Mouse (Mus musculus): Measurements from ENCODE around the gene Sgpp1. TPM values are rescaled to one million over a fixed set of nuclear protein-coding genes. Genes with fewer than 3 reads are reported as not detected.

The Sgpp1 gene
- total and polyA plus RNA-seq, 2 experiments from 2014 or later, result 17.4 to 38.7 TPM

- WGBS, result 90% methylated on average over 9 of the region's 9 CpGs
- no peak overlapping the region for H3K4me2 ChIP-seq (ENCODE audit: low read depth)
- H3K4me3 ChIP-seq (ENCODE audit: low read depth, low read length), result no peak overlapping the region
- H3K9me3 ChIP-seq (ENCODE audit: low read length), result no peaks in the 10 kb centered on the region
- no peaks in the 10 kb centered on the region for H3K36me3 ChIP-seq (ENCODE audit: insufficient read depth)
- no peak for ATAC-seq
- no peaks in the 10 kb centered on the region for H3K4me1 ChIP-seq (ENCODE audit: insufficient read depth)
- H3K27ac ChIP-seq (ENCODE audit: low read depth, low read length), result no peak overlapping the region
- H3K9ac ChIP-seq, result no peak overlapping the region
- H3K27me3 ChIP-seq (ENCODE audit: insufficient read depth, low read length), result no peaks in the 10 kb centered on the region
- no peak for DNase-seq
- no peak for TF ChIP-seq CTCF (IDR thresholded peaks at IDR 0.05; ENCODE audit: low read depth)
These were observed 24.7 kb downstream of the Sgpp1 start for GRCm38 (mm10) chr12:75710596-75711376.

- Histone ChIP-seq H3K27me3 (ENCODE audit: insufficient read depth, low read length) (no peaks in the 10 kb centered on the region), H3K9me3 (ENCODE audit: low read length) (no peaks in the 10 kb centered on the region), H3K4me1 (ENCODE audit: insufficient read depth) (no peaks in the 10 kb centered on the region), H3K9ac (no peak overlapping the region), H3K4me2 (ENCODE audit: low read depth) (no peak overlapping the region), H3K36me3 (ENCODE audit: insufficient read depth) (no peaks in the 10 kb centered on the region), H3K27ac (ENCODE audit: low read depth, low read length) (no peak overlapping the region), H3K4me3 (ENCODE audit: low read depth, low read length) (no peak overlapping the region)
- 84% methylated on average over 2 of the region's 2 CpGs for WGBS
- no peak for TF ChIP-seq CTCF (IDR thresholded peaks at IDR 0.05; ENCODE audit: low read depth)
- DNase-seq, result no peak
- no peak for ATAC-seq
These were observed 26.0 kb downstream of the Sgpp1 start for GRCm38 (mm10) chr12:75709506-75709905.

GRCm38 (mm10) chr12:75706670-75707069 lies 28.9 kb downstream of the Sgpp1 start:
- Histone ChIP-seq H3K36me3 (ENCODE audit: insufficient read depth) (no peaks in the 10 kb centered on the region), H3K4me1 (ENCODE audit: insufficient read depth) (no peaks in the 10 kb centered on the region), H3K27me3 (ENCODE audit: insufficient read depth, low read length) (no peaks in the 10 kb centered on the region), H3K4me3 (ENCODE audit: low read depth, low read length) (no peak overlapping the region), H3K27ac (ENCODE audit: low read depth, low read length) (no peak overlapping the region), H3K4me2 (ENCODE audit: low read depth) (no peak overlapping the region), H3K9ac (no peak overlapping the region), H3K9me3 (ENCODE audit: low read length) (no peaks in the 10 kb centered on the region)
- no peak for DNase-seq
- WGBS, result 91% methylated on average over 7 of the region's 7 CpGs
- no peak for TF ChIP-seq CTCF (IDR thresholded peaks at IDR 0.05; ENCODE audit: low read depth)
- no peak for ATAC-seq

- no peak for DNase-seq
- no peak overlapping the region for H3K27ac ChIP-seq (ENCODE audit: low read depth, low read length)
These were observed 32.8 kb downstream of the Sgpp1 start for GRCm38 (mm10) chr12:75702739-75703122.

GRCm38 (mm10) chr12:75702084-75702738 lies 33.3 kb downstream of the Sgpp1 start:
- Histone ChIP-seq H3K9me3 (ENCODE audit: low read length) (no peaks in the 10 kb centered on the region), H3K9ac (peak overlapping the region; percentile 33; the same call in 1 of the 2 replicates), H3K4me3 (ENCODE audit: low read depth, low read length) (no peak overlapping the region), H3K27me3 (ENCODE audit: insufficient read depth, low read length) (no peaks in the 10 kb centered on the region), H3K36me3 (ENCODE audit: insufficient read depth) (no peaks in the 10 kb centered on the region), H3K4me1 (ENCODE audit: insufficient read depth) (no peaks in the 10 kb centered on the region), H3K27ac (ENCODE audit: low read depth, low read length) (no peak overlapping the region), H3K4me2 (ENCODE audit: low read depth) (peak overlapping the region; percentile 38)
- TF ChIP-seq CTCF (IDR thresholded peaks at IDR 0.05; ENCODE audit: low read depth), result no peak
- WGBS, result 76% methylated on average over 14 of the region's 14 CpGs
- ATAC-seq (no peak), DNase-seq (no peak)

More at GRCm38 (mm10) chr12:75702739-75703122, 32.8 kb downstream of the Sgpp1 start:
- 80% methylated on average over 3 of the region's 3 CpGs for WGBS
- ATAC-seq, result no peak
- H3K4me1 ChIP-seq (ENCODE audit: insufficient read depth), result no peaks in the 10 kb centered on the region
- H3K9ac ChIP-seq, result no peak overlapping the region
- H3K27me3 ChIP-seq (ENCODE audit: insufficient read depth, low read length), result no peaks in the 10 kb centered on the region
- no peak for TF ChIP-seq CTCF (IDR thresholded peaks at IDR 0.05; ENCODE audit: low read depth)
- no peaks in the 10 kb centered on the region for H3K9me3 ChIP-seq (ENCODE audit: low read length)
- no peak overlapping the region for H3K4me2 ChIP-seq (ENCODE audit: low read depth)
- no peak overlapping the region for H3K4me3 ChIP-seq (ENCODE audit: low read depth, low read length)
- no peaks in the 10 kb centered on the region for H3K36me3 ChIP-seq (ENCODE audit: insufficient read depth)

GRCm38 (mm10) chr12:75701173-75702083 lies 34.1 kb downstream of the Sgpp1 start:
- Histone ChIP-seq H3K27me3 (ENCODE audit: insufficient read depth, low read length) (no peaks in the 10 kb centered on the region), H3K4me3 (ENCODE audit: low read depth, low read length) (no peak overlapping the region), H3K36me3 (ENCODE audit: insufficient read depth) (no peaks in the 10 kb centered on the region), H3K9ac (peak overlapping the region; percentile 33; the same call in 1 of the 2 replicates), H3K4me1 (ENCODE audit: insufficient read depth) (no peaks in the 10 kb centered on the region), H3K4me2 (ENCODE audit: low read depth) (peak overlapping the region; percentile 38), H3K27ac (ENCODE audit: low read depth, low read length) (no peak overlapping the region), H3K9me3 (ENCODE audit: low read length) (no peaks in the 10 kb centered on the region)
- peak; percentile 36 for ATAC-seq
- no peak for TF ChIP-seq CTCF (IDR thresholded peaks at IDR 0.05; ENCODE audit: low read depth)
- peak; percentile 33 for DNase-seq
- WGBS, result 39% methylated on average over 20 of the region's 21 CpGs

Data from forebrain, postnatal 0 days (tissue).